Comparison of ENCODE assay signal across 8 mouse cellular contexts in the genomic region with DNA sequence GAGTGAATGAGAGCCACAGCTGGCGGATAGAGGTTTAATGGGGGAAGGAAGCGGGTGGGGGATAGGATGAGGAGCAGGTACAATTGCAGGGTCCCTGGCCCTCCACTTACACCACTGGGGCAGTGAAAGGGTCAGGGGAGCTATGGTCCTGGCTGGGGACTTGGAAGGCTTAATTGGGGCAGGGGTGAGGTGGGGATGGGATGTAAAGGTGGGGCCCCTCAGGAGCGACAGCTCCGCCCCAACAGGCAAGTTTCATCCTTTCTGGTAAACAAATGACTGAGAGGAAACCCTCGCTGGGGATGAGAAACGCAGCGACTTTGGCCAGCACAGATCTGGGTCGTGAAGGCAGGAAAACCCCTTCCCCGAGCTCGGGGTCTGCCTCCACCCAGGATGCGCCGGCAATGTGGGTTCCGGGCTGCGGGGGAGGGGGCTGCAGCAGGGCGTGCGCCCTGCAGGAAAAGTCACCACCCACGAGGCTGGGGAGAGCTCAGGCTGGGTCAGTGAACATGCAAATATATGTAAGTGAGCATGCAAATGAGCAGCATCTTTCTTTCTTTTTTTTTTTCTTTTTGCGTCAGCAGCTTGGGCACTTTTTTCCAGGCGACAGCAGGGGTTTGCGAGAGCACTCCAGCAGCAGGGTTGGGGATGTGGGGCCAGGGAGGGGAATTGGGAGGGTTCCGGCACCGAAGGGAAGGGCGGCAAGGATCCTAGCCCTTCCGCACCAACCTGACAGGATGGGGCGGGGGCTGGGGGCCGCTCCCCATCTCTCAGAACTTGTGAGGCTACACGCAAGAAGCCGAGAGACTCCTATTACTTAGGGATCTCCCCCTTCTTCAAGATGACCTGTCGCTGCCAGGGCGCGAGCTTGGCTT. TPM values are rescaled to one million over a fixed set of nuclear protein-coding genes. Genes with fewer than 3 reads are reported as not detected.
DNase-seq lines count a peak whose midpoint lies in the region; ATAC-seq and TF ChIP-seq lines count a peak whose summit lies in the region.

No protein-coding gene starts in this region.

- no peak for TF ChIP-seq CTCF in kidney, postnatal 0 days (IDR thresholded peaks at IDR 0.05; ENCODE audit: low read depth)

- ATAC-seq in kidney, postnatal 0 days (replicated peaks; ENCODE audit: low FRiP score, low read depth), result no peak
- ATAC-seq in activated CD4-positive, CD25-positive, alpha-beta regulatory T cell, adult 4 months, result peak; percentile 67
- ATAC-seq in neural tube, embryonic 12.5 days (ENCODE audit: low FRiP score, low read depth), result no peak

- H3K4me3 ChIP-seq in kidney, postnatal 0 days (replicated peaks; ENCODE audit: low read depth, low read length), result peak overlapping the region; percentile 18; the same call in 1 of the 2 replicates
- peak overlapping the region; percentile 15; the same call in 1 of the 2 replicates for H3K4me3 ChIP-seq in neural tube, embryonic 12.5 days

- peak overlapping the region; percentile 49 for H3K4me2 ChIP-seq in kidney, postnatal 0 days (ENCODE audit: low read length)
- peak overlapping the region; percentile 45 for H3K4me2 ChIP-seq in neural tube, embryonic 12.5 days (replicated peaks)

- H3K36me3 ChIP-seq in kidney, postnatal 0 days (ENCODE audit: insufficient read depth, low read length), result no peaks in the 10 kb centered on the region
- no peaks in the 10 kb centered on the region for H3K36me3 ChIP-seq in neural tube, embryonic 12.5 days

- 0 out of 2 replicates have a peak overlapping the region, but pooled peaks have one; percentile 27 for H3K9ac ChIP-seq in kidney, postnatal 0 days (ENCODE audit: low read depth, low read length)
- no peak overlapping the region for H3K9ac ChIP-seq in neural tube, embryonic 12.5 days

- 0 out of 2 replicates have a peak overlapping the region, but pooled peaks have one; percentile 25 for H3K27ac ChIP-seq in kidney, postnatal 0 days
- H3K27ac ChIP-seq in neural tube, embryonic 12.5 days, result no peak overlapping the region

- H3K27me3 ChIP-seq in kidney, postnatal 0 days (ENCODE audit: insufficient read depth, low read length), result peaks cover 39% of the 10 kb centered on the region
- H3K27me3 ChIP-seq in neural tube, embryonic 12.5 days (replicated peaks), result peaks cover 99% of the 10 kb centered on the region

- H3K9me3 ChIP-seq in kidney, postnatal 0 days (replicated peaks; ENCODE audit: low read length), result no peaks in the 10 kb centered on the region
- no peaks in the 10 kb centered on the region for H3K9me3 ChIP-seq in neural tube, embryonic 12.5 days

- DNase-seq in kidney, postnatal 0 days (ENCODE audit: low spot score), result no peak
- DNase-seq in kidney, adult 18-20 months, result no peak
- DNase-seq in induced T-regulatory cell, adult 2 months (ENCODE audit: low read depth), result peak; percentile 87
- no peak for DNase-seq in cerebellum, adult 9-11 months
- DNase-seq in layer of hippocampus, adult 11-12 months (ENCODE audit: low spot score), result no peak
- DNase-seq in spleen, adult 12 weeks (ENCODE audit: low spot score), result no peak

- peaks cover 27% of the 10 kb centered on the region for H3K4me1 ChIP-seq in kidney, postnatal 0 days (replicated peaks; ENCODE audit: insufficient read depth, low read length)
- peaks cover 37% of the 10 kb centered on the region for H3K4me1 ChIP-seq in neural tube, embryonic 12.5 days

- 3% methylated on average over 31 of the region's 31 CpGs for WGBS in kidney, postnatal 0 days
- 1% methylated on average over 31 of the region's 31 CpGs for WGBS in neural tube, embryonic 12.5 days

RNA-seq across cellular contexts. Expression of a gene that starts 4.8 kb away (rescaled TPM):
- polyA plus RNA-seq in kidney, postnatal 0 days (2015; fragmentation: Nextera tagmentation; extraction: Ambion mirVana), result 0.68 and 0.83 TPM in 2 replicates
- 100 to 1,000 TPM; 132 to 150 TPM for polyA plus RNA-seq in activated CD4-positive, CD25-positive, alpha-beta regulatory T cell, adult 4 months (2017; shearing (Covaris generic))
- 0.80 and 1.2 TPM in 2 replicates for polyA plus RNA-seq in neural tube, embryonic 12.5 days (2016; fragmentation: Nextera tagmentation; extraction: Ambion mirVana)

RNA-seq across cellular contexts. Expression of a gene that starts 31.6 kb away (rescaled TPM):
- polyA plus RNA-seq in kidney, postnatal 0 days (2015; fragmentation: Nextera tagmentation; extraction: Ambion mirVana), result 32.9 and 35.0 TPM in 2 replicates
- 1 to 10 TPM; 6.9 to 8.3 TPM for polyA plus RNA-seq in activated CD4-positive, CD25-positive, alpha-beta regulatory T cell, adult 4 months (2017; shearing (Covaris generic))
- polyA plus RNA-seq in neural tube, embryonic 12.5 days (2016; fragmentation: Nextera tagmentation; extraction: Ambion mirVana), result 0.32 and 0.55 TPM in 2 replicates

RNA-seq across cellular contexts. Expression of a gene that starts 38.1 kb away (rescaled TPM):
- 0.41 and 0.78 TPM in 2 replicates for polyA plus RNA-seq in kidney, postnatal 0 days (2015; fragmentation: Nextera tagmentation; extraction: Ambion mirVana)
- polyA plus RNA-seq in activated CD4-positive, CD25-positive, alpha-beta regulatory T cell, adult 4 months (2017; shearing (Covaris generic)), result not detected
- 0.24 and 1.7 TPM in 2 replicates for polyA plus RNA-seq in neural tube, embryonic 12.5 days (2016; fragmentation: Nextera tagmentation; extraction: Ambion mirVana)

RNA-seq across cellular contexts. Expression of a gene that starts 48.2 kb away (rescaled TPM):
- polyA plus RNA-seq in kidney, postnatal 0 days (2015; fragmentation: Nextera tagmentation; extraction: Ambion mirVana), result 18.3 and 19.3 TPM in 2 replicates
- 1 to 10 TPM; 1.3 to 2.6 TPM for polyA plus RNA-seq in activated CD4-positive, CD25-positive, alpha-beta regulatory T cell, adult 4 months (2017; shearing (Covaris generic))
- polyA plus RNA-seq in neural tube, embryonic 12.5 days (2016; fragmentation: Nextera tagmentation; extraction: Ambion mirVana), result 10.4 and 10.6 TPM in 2 replicates

RNA-seq across cellular contexts. Expression of a gene that starts 57.4 kb away (rescaled TPM):
- polyA plus RNA-seq in kidney, postnatal 0 days (2015; fragmentation: Nextera tagmentation; extraction: Ambion mirVana), result 56.4 and 63.5 TPM in 2 replicates
- 100 to 1,000 TPM; 134 to 172 TPM for polyA plus RNA-seq in activated CD4-positive, CD25-positive, alpha-beta regulatory T cell, adult 4 months (2017; shearing (Covaris generic))
- polyA plus RNA-seq in neural tube, embryonic 12.5 days (2016; fragmentation: Nextera tagmentation; extraction: Ambion mirVana), result 191 and 213 TPM in 2 replicates

Comparison
In these comparisons a context has a peak if more than half of its experiments do, and no peak if none do; other contexts are left out.
1. RNA of a gene that starts 4.8 kb away (polyA plus RNA-seq): 132 to 150 TPM in activated CD4-positive, CD25-positive, alpha-beta regulatory T cell, adult 4 months; 0.80 to 1.2 TPM in neural tube, embryonic 12.5 days and 0.68 to 0.83 TPM in kidney, postnatal 0 days; every median in the first group is over 10 times any median in the second.